ENCODE assay signal across 16 mouse cellular contexts in the genomic region with DNA sequence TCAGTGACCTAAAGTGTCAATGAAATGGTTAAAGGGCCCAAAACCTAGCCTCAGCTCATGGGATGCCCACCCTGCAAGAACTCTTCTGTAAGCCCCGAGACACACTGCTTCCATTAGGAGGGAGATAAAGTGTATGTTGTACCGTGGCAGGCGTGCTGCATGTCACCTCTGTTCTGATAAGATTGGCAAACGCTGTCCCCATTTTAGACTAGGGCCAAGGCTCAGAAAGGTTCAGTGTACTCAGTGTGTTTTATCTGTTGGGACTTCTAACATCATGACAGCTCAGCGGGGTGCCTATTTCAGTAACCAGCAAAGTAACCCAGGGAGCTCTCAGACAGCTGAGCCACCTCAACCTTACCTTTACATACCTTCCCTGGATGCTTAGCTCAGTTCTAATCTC.
A peak's percentile ranks its signal among the peaks of the same experiment; 100 is the strongest.
DNase-seq lines count a peak whose midpoint lies in the region; ATAC-seq lines count a peak whose summit lies in the region.
"Had no signal": no experiment of that assay in that cellular context is flagged by ENCODE, and none has a peak within 500 bp of the region (broad histone marks: within the 10 kb centered on the region; RNA-seq: fewer than 3 reads in every experiment).

No protein-coding gene starts in this region.

- no peak for DNase-seq in heart, embryonic 10.5 days (ENCODE audit: low spot score)
- DNase-seq in heart, adult 9 months (ENCODE audit: low spot score in 2 of 2) = no peak
- DNase-seq in liver, embryonic 11.5 days (ENCODE audit: low spot score) = no peak
- DNase-seq in kidney, postnatal 14 days = no peak
- DNase-seq: cerebellum, postnatal 10 days; kidney, adult 8-10 months; retina, postnatal 1 day had no signal

- peak overlapping the region; percentile 59 for H3K4me2 ChIP-seq in liver, embryonic 11.5 days
- no peak overlapping the region for H3K4me2 ChIP-seq in stomach, embryonic 15.5 days
- no peak overlapping the region for H3K4me2 ChIP-seq in hindbrain, embryonic 12.5 days (replicated peaks)
- H3K4me2 ChIP-seq: limb, embryonic 15.5 days had no signal

- H3K27me3 ChIP-seq in heart, embryonic 10.5 days (ENCODE audit: insufficient read depth, poor library complexity, severe bottlenecking) = no peaks in the 10 kb centered on the region
- no peaks in the 10 kb centered on the region for H3K27me3 ChIP-seq in megakaryocyte, embryonic 14.5 days (replicated peaks)
- H3K27me3 ChIP-seq in liver, embryonic 11.5 days (replicated peaks; ENCODE audit: control insufficient read depth, insufficient read depth, low read length) = no peaks in the 10 kb centered on the region; the same call in 1 of the 2 replicates
- no peaks in the 10 kb centered on the region for H3K27me3 ChIP-seq in stomach, embryonic 15.5 days (replicated peaks)
- H3K27me3 ChIP-seq in hindbrain, embryonic 12.5 days = no peaks in the 10 kb centered on the region
- H3K27me3 ChIP-seq: limb, embryonic 15.5 days; Patski had no signal

- 12% methylated on average over 5 of the region's 5 CpGs for WGBS in heart, embryonic 10.5 days
- 13% methylated on average over 5 of the region's 5 CpGs for WGBS in liver, embryonic 11.5 days
- WGBS in stomach, embryonic 15.5 days = 38% methylated on average over 5 of the region's 5 CpGs
- WGBS in hindbrain, embryonic 12.5 days = 65% methylated on average over 5 of the region's 5 CpGs

- H3K36me3 ChIP-seq in heart, embryonic 10.5 days = no peaks in the 10 kb centered on the region
- peaks cover 26% of the 10 kb centered on the region for H3K36me3 ChIP-seq in megakaryocyte, embryonic 14.5 days (replicated peaks; ENCODE audit: low read length)
- no peaks in the 10 kb centered on the region for H3K36me3 ChIP-seq in liver, embryonic 11.5 days (ENCODE audit: control insufficient read depth, insufficient read depth, low read length)
- no peaks in the 10 kb centered on the region for H3K36me3 ChIP-seq in stomach, embryonic 15.5 days
- no peaks in the 10 kb centered on the region for H3K36me3 ChIP-seq in hindbrain, embryonic 12.5 days
- H3K36me3 ChIP-seq: limb, embryonic 15.5 days had no signal

- no peaks in the 10 kb centered on the region for H3K9me3 ChIP-seq in heart, embryonic 10.5 days
- H3K9me3 ChIP-seq in megakaryocyte, embryonic 14.5 days = peaks cover 8% of the 10 kb centered on the region
- H3K9me3 ChIP-seq in liver, embryonic 11.5 days (ENCODE audit: control insufficient read depth, low read length) = no peaks in the 10 kb centered on the region
- H3K9me3 ChIP-seq in stomach, embryonic 15.5 days = no peaks in the 10 kb centered on the region
- H3K9me3 ChIP-seq in hindbrain, embryonic 12.5 days (replicated peaks) = no peaks in the 10 kb centered on the region
- H3K9me3 ChIP-seq: limb, embryonic 15.5 days had no signal

- H3K9ac ChIP-seq in liver, embryonic 11.5 days (ENCODE audit: low read depth, low read length) = peak overlapping the region; percentile 47
- H3K9ac ChIP-seq in stomach, embryonic 15.5 days = no peak overlapping the region
- no peak overlapping the region for H3K9ac ChIP-seq in hindbrain, embryonic 12.5 days
- H3K9ac ChIP-seq: limb, embryonic 15.5 days had no signal

- no peak for ATAC-seq in megakaryocyte, adult 5-6 weeks (ENCODE audit: poor library complexity, severe bottlenecking)
- peak; percentile 88 for ATAC-seq in liver, embryonic 11.5 days (replicated peaks; ENCODE audit: low FRiP score)
- peak; percentile 79; the same call in 1 of the 2 replicates for ATAC-seq in stomach, embryonic 15.5 days (ENCODE audit: insufficient read depth, low FRiP score, low read depth)
- ATAC-seq in hindbrain, embryonic 12.5 days (ENCODE audit: low FRiP score) = no peak
- ATAC-seq: hindbrain, embryonic 16.5 days; Patski had no signal

- peaks cover 56% of the 10 kb centered on the region for H3K4me1 ChIP-seq in heart, embryonic 10.5 days
- peaks cover 93% of the 10 kb centered on the region for H3K4me1 ChIP-seq in megakaryocyte, embryonic 14.5 days
- H3K4me1 ChIP-seq in liver, embryonic 11.5 days (replicated peaks; ENCODE audit: control insufficient read depth, insufficient read depth, low read length) = peaks cover 37% of the 10 kb centered on the region
- H3K4me1 ChIP-seq in stomach, embryonic 15.5 days = peaks cover 11% of the 10 kb centered on the region
- H3K4me1 ChIP-seq in hindbrain, embryonic 12.5 days = peaks cover 16% of the 10 kb centered on the region; the same call in 1 of the 2 replicates

- H3K4me3 ChIP-seq in heart, embryonic 10.5 days = no peak overlapping the region
- H3K4me3 ChIP-seq in megakaryocyte, embryonic 14.5 days (replicated peaks) = peak overlapping the region; percentile 92
- H3K4me3 ChIP-seq in liver, embryonic 11.5 days (ENCODE audit: low read depth, low read length) = no peak overlapping the region
- no peak overlapping the region for H3K4me3 ChIP-seq in stomach, embryonic 15.5 days (replicated peaks)
- H3K4me3 ChIP-seq in hindbrain, embryonic 12.5 days = no peak overlapping the region
- H3K4me3 ChIP-seq: layer of hippocampus, adult 2 months; limb, embryonic 15.5 days had no signal

- H3K27ac ChIP-seq in heart, embryonic 10.5 days = peak overlapping the region; percentile 63; the same call in 1 of the 2 replicates
- peak overlapping the region; percentile 97 for H3K27ac ChIP-seq in liver, embryonic 11.5 days (ENCODE audit: low read depth, low read length)
- H3K27ac ChIP-seq in stomach, embryonic 15.5 days = 0 out of 2 replicates have a peak overlapping the region, but pooled peaks have one; percentile 16
- no peak overlapping the region for H3K27ac ChIP-seq in hindbrain, embryonic 12.5 days
- H3K27ac ChIP-seq: layer of hippocampus, adult 2 months; limb, embryonic 15.5 days; macrophage had no signal

Comparison
In these comparisons a context has a peak if more than half of its experiments do, and no peak if none do; other contexts are left out.
1. ATAC-seq: peak in liver, embryonic 11.5 days (single experiment) and stomach, embryonic 15.5 days (single experiment); none in megakaryocyte, adult 5-6 weeks (single experiment) and hindbrain, embryonic 12.5 days (single experiment).